Mouse (Mus musculus) c-Kit-negative CD71-positive TER-119-positive erythroid progenitor cells, embryonic 14.5 days (primary cell): ENCODE results near the gene Larp1.

ENCODE experiments used
- DNase-seq: peaks from one replicate; pipeline ENCODE4 v3.0.0-alpha.2; 2013; ENCODE audit warnings: low read depth, low spot score

Larp1 gene

GRCm38 (mm10) chr11:58009051-58009515, at the start of gene Larp1:
Gene Larp1 (plus strand): TSS chr11:58009064.
- no peak for DNase-seq

- DNase-seq, result peak; percentile 66
Measured at GRCm38 (mm10) chr11:57959924-57960323, 48.9 kb upstream of the Larp1 start.

- peak; percentile 78 for DNase-seq
Measured at GRCm38 (mm10) chr11:57962382-57963285, 46.2 kb upstream of the Larp1 start.

GRCm38 (mm10) chr11:57963291-57963870, 45.5 kb upstream of the Larp1 start:
- no peak for DNase-seq

GRCm38 (mm10) chr11:57966630-57967029, 42.2 kb upstream of the Larp1 start:
- DNase-seq, result no peak

GRCm38 (mm10) chr11:57968301-57968700, 40.6 kb upstream of the Larp1 start:
- no peak for DNase-seq

- no peak for DNase-seq
Measured at GRCm38 (mm10) chr11:57970541-57970940, 38.3 kb upstream of the Larp1 start.

- no peak for DNase-seq
Measured at GRCm38 (mm10) chr11:57973001-57973912, 35.6 kb upstream of the Larp1 start.

GRCm38 (mm10) chr11:57973913-57974234, 35.0 kb upstream of the Larp1 start:
- no peak for DNase-seq

- DNase-seq, result no peak
Measured at GRCm38 (mm10) chr11:57975876-57976275, 33.0 kb upstream of the Larp1 start.

GRCm38 (mm10) chr11:57977681-57978080, 31.2 kb upstream of the Larp1 start:
- DNase-seq, result no peak

- no peak for DNase-seq
Measured at GRCm38 (mm10) chr11:57979621-57980020, 29.2 kb upstream of the Larp1 start.

- DNase-seq, result no peak
Measured at GRCm38 (mm10) chr11:57981083-57981809, 27.6 kb upstream of the Larp1 start.

GRCm38 (mm10) chr11:57983480-57984342, 25.2 kb upstream of the Larp1 start:
- peak; percentile 51 for DNase-seq

GRCm38 (mm10) chr11:57984343-57984666, 24.6 kb upstream of the Larp1 start:
- no peak for DNase-seq

- DNase-seq, result no peak
Measured at GRCm38 (mm10) chr11:57985485-57985884, 23.4 kb upstream of the Larp1 start.

GRCm38 (mm10) chr11:57986053-57986452, 22.8 kb upstream of the Larp1 start:
- DNase-seq, result no peak

- no peak for DNase-seq
Measured at GRCm38 (mm10) chr11:57986456-57986855, 22.4 kb upstream of the Larp1 start.

- DNase-seq, result no peak
Measured at GRCm38 (mm10) chr11:57986861-57987260, 22.0 kb upstream of the Larp1 start.

GRCm38 (mm10) chr11:57998168-57998567, 10.7 kb upstream of the Larp1 start:
- DNase-seq, result no peak
